ENCODE assay signal across 8 mouse cellular contexts in genomic region chr2:49734013-49734780, GRCm38 (mm10). TPM values are rescaled to one million over a fixed set of nuclear protein-coding genes. Genes with fewer than 3 reads are reported as not detected.
DNase-seq lines count a peak whose midpoint lies in the region; ATAC-seq and TF ChIP-seq lines count a peak whose summit lies in the region.

No protein-coding gene starts in this region.

- no peaks in the 10 kb centered on the region for H3K4me1 ChIP-seq in hindbrain, postnatal 0 days (ENCODE audit: insufficient read depth, low read length)
- no peaks in the 10 kb centered on the region for H3K4me1 ChIP-seq in midbrain, embryonic 11.5 days (ENCODE audit: control insufficient read depth, insufficient read depth, low read length)
- H3K4me1 ChIP-seq in spleen, adult 2 months (ENCODE audit: control insufficient read depth, insufficient read depth, insufficient read length), result no peaks in the 10 kb centered on the region

- peak; percentile 94 for TF ChIP-seq CTCF in hindbrain, postnatal 0 days (IDR thresholded peaks at IDR 0.05; ENCODE audit: low read depth)
- TF ChIP-seq CTCF in spleen, adult 2 months (IDR thresholded peaks at IDR 0.05; ENCODE audit: extremely low read depth, insufficient read depth, insufficient read length, insufficient replicate concordance), result peak; percentile 82; the same call in 1 of the 2 replicates

- H3K36me3 ChIP-seq in hindbrain, postnatal 0 days (ENCODE audit: insufficient read depth, low read length), result peaks cover 38% of the 10 kb centered on the region; the same call in 1 of the 2 replicates
- peaks cover 2% of the 10 kb centered on the region for H3K36me3 ChIP-seq in midbrain, embryonic 11.5 days (ENCODE audit: control insufficient read depth, insufficient read depth, low read length)
- no peaks in the 10 kb centered on the region for H3K36me3 ChIP-seq in spleen, adult 2 months (ENCODE audit: control insufficient read depth, insufficient read depth, low read length)

- H3K4me2 ChIP-seq in hindbrain, postnatal 0 days (ENCODE audit: low read depth, low read length), result no peak overlapping the region
- H3K4me2 ChIP-seq in midbrain, embryonic 11.5 days, result no peak overlapping the region

- peak; percentile 73 for DNase-seq in left cerebral cortex, adult 11 months (ENCODE audit: low spot score)
- no peak for DNase-seq in left cerebral cortex, adult 8-10 months (ENCODE audit: low spot score in 2 of 2)
- peak; percentile 87 to 90 for DNase-seq in cerebellum, postnatal 14 days
- peak; percentile 81 for DNase-seq in gastrocnemius, adult 18-20 months (ENCODE audit: low spot score)
- DNase-seq in hindbrain, postnatal 0 days (ENCODE audit: low spot score), result peak; percentile 94
- peak; percentile 77 to 81 for DNase-seq in left cerebral cortex, postnatal 25 days (ENCODE audit: low spot score in 2 of 2)
- peak; percentile 95 for DNase-seq in midbrain, embryonic 11.5 days (ENCODE audit: low spot score, missing footprints)
- peak; percentile 59 to 65 for DNase-seq in spleen, adult 2 months (ENCODE audit: low read depth in 1 of 2, low spot score in 2 of 2)

- TF ChIP-seq POLR2A in spleen, adult 2 months (IDR thresholded peaks at IDR 0.05; ENCODE audit: low read depth, low read length), result no peak

- no peaks in the 10 kb centered on the region for H3K9me3 ChIP-seq in hindbrain, postnatal 0 days (ENCODE audit: low read length)
- H3K9me3 ChIP-seq in midbrain, embryonic 11.5 days (ENCODE audit: control insufficient read depth, low read length), result no peaks in the 10 kb centered on the region

- intact Hi-C loops in left cerebral cortex, postnatal 25 days (cut with DNase I), result loop anchor here (1.0 to 10.0 kb wide), 3 partner anchors 285 to 819 kb away; no protein-coding TSS in a partner anchor

- WGBS in hindbrain, postnatal 0 days, result 51% methylated on average over 7 of the region's 7 CpGs
- 60% methylated on average over 7 of the region's 7 CpGs for WGBS in midbrain, embryonic 11.5 days
- 45% methylated on average over 7 of the region's 7 CpGs for WGBS in spleen, adult 2 months

- ATAC-seq in hindbrain, postnatal 0 days, result peak; percentile 73
- ATAC-seq in midbrain, embryonic 11.5 days (ENCODE audit: low FRiP score), result peak; percentile 48

- H3K9ac ChIP-seq in hindbrain, postnatal 0 days (replicated peaks; ENCODE audit: low read length), result no peak overlapping the region
- H3K9ac ChIP-seq in midbrain, embryonic 11.5 days (ENCODE audit: low read length), result no peak overlapping the region

- no peaks in the 10 kb centered on the region for H3K27me3 ChIP-seq in hindbrain, postnatal 0 days (ENCODE audit: insufficient read depth, low read length)
- H3K27me3 ChIP-seq in midbrain, embryonic 11.5 days (ENCODE audit: control insufficient read depth, insufficient read depth, low read length), result no peaks in the 10 kb centered on the region
- no peaks in the 10 kb centered on the region for H3K27me3 ChIP-seq in spleen, adult 2 months (ENCODE audit: control insufficient read depth, insufficient read depth, low read length)

- no peak overlapping the region for H3K27ac ChIP-seq in hindbrain, postnatal 0 days
- H3K27ac ChIP-seq in midbrain, embryonic 11.5 days (ENCODE audit: low read depth, low read length), result no peak overlapping the region
- H3K27ac ChIP-seq in spleen, adult 2 months (ENCODE audit: insufficient read depth, low read length), result no peak overlapping the region

- no peak overlapping the region for H3K4me3 ChIP-seq in hindbrain, postnatal 0 days (ENCODE audit: low read length)
- H3K4me3 ChIP-seq in midbrain, embryonic 11.5 days (ENCODE audit: low read depth, low read length), result no peak overlapping the region
- peak overlapping the region; percentile 32; the same call in 1 of the 2 replicates for H3K4me3 ChIP-seq in spleen, adult 2 months (ENCODE audit: extremely low read depth, insufficient read depth, insufficient read length)

RNA-seq across cellular contexts. Expression of gene Lypd6b, which starts 53.3 kb away (rescaled TPM):
- 10 to 100 TPM in 2 of 4 experiments, 1 to 10 TPM in 2; 9.0 to 10.3 (median 9.7) TPM for total RNA-seq in left cerebral cortex, adult 8-10 months (2022)
- total RNA-seq in gastrocnemius, adult 18-20 months (2021), result not detected
- 13.9 and 16.2 TPM in 2 replicates for total RNA-seq in hindbrain, postnatal 0 days (2014; rRNA removed)
- polyA plus RNA-seq in hindbrain, postnatal 0 days (2015; fragmentation: Nextera tagmentation; extraction: Ambion mirVana), result 17.4 and 21.8 TPM in 2 replicates
- 1 to 10 TPM; 8.1 to 8.6 TPM for total RNA-seq in left cerebral cortex, postnatal 25 days (2021)
- polyA plus RNA-seq in midbrain, embryonic 11.5 days (2014; fragmentation: Nextera tagmentation; extraction: Ambion mirVana), result 0.36 and 0.87 TPM in 2 replicates
- 0.51 and 0.59 TPM in 2 replicates for polyA plus RNA-seq in spleen, adult 2 months (2012; rRNA removed)

Comparison
In these comparisons a context has a peak if more than half of its experiments do, and no peak if none do; other contexts are left out.
1. DNase-seq: peak in left cerebral cortex, adult 11 months (single experiment), cerebellum, postnatal 14 days (2 of 2), gastrocnemius, adult 18-20 months (single experiment), hindbrain, postnatal 0 days (single experiment), left cerebral cortex, postnatal 25 days (2 of 2), midbrain, embryonic 11.5 days (single experiment) and spleen, adult 2 months (2 of 2); none in left cerebral cortex, adult 8-10 months (0 of 2).
2. RNA of gene Lypd6b, which starts 53.3 kb away (total RNA-seq): 13.9 to 16.2 TPM in hindbrain, postnatal 0 days, 9.0 to 10.3 TPM in left cerebral cortex, adult 8-10 months and 8.1 to 8.6 TPM in left cerebral cortex, postnatal 25 days; not detected in gastrocnemius, adult 18-20 months; every median in the first group is over 4 times any median in the second.